ENCODE assay signal across 16 mouse cellular contexts in genomic region chr8:56223010-56223409, GRCm38 (mm10).
"Had no signal": no experiment of that assay in that cellular context is flagged by ENCODE, and none has a peak within 500 bp of the region (broad histone marks: within the 10 kb centered on the region; RNA-seq: fewer than 3 reads in every experiment).

No protein-coding gene starts in this region.

- H3K4me3 ChIP-seq: hindbrain, embryonic 12.5 days; limb, embryonic 12.5 days; liver, embryonic 13.5 days; neural tube, embryonic 12.5 days had no signal

- H3K9ac ChIP-seq: hindbrain, embryonic 12.5 days; limb, embryonic 12.5 days; liver, embryonic 13.5 days; neural tube, embryonic 12.5 days had no signal

- H3K9me3 ChIP-seq: hindbrain, embryonic 12.5 days; limb, embryonic 12.5 days; liver, embryonic 13.5 days; neural tube, embryonic 12.5 days had no signal

- H3K27ac ChIP-seq: hindbrain, embryonic 12.5 days; kidney, postnatal 0 days; limb, embryonic 12.5 days; liver, embryonic 13.5 days; neural tube, embryonic 12.5 days had no signal

- ATAC-seq: hindbrain, embryonic 16.5 days; inflammation-experienced regulatory T-cells, adult 6 months; lung, postnatal 0 days had no signal

- H3K4me1 ChIP-seq: hindbrain, embryonic 12.5 days; limb, embryonic 12.5 days; liver, embryonic 13.5 days; neural tube, embryonic 12.5 days had no signal

- DNase-seq: layer of hippocampus, adult 9-11 months; layer of hippocampus, postnatal 36 days; liver, embryonic 13.5 days; lung, adult 2 months; lung, postnatal 36 days; midbrain, embryonic 14.5 days; right cerebral cortex, postnatal 25 days; thymus, adult 18-20 months; thymus, postnatal 14 days had no signal

- H3K27me3 ChIP-seq: hindbrain, embryonic 12.5 days; limb, embryonic 12.5 days; liver, embryonic 13.5 days; neural tube, embryonic 12.5 days had no signal

- H3K4me2 ChIP-seq: hindbrain, embryonic 12.5 days; limb, embryonic 12.5 days; liver, embryonic 13.5 days; neural tube, embryonic 12.5 days had no signal

- H3K36me3 ChIP-seq: hindbrain, embryonic 12.5 days; limb, embryonic 12.5 days; liver, embryonic 13.5 days; neural tube, embryonic 12.5 days had no signal
